Mouse (Mus musculus) forebrain, embryonic 11.5 days (tissue): ENCODE measurements around the gene Nucks1. TPM values are rescaled to one million over a fixed set of nuclear protein-coding genes. Genes with fewer than 3 reads are reported as not detected.

Source experiments
- ATAC-seq: fragments of 200-750 bp; cut with Nextera tagmentation; replicated peaks from 2 replicates; pipeline ENCODE4 v1.8.0; 2017; ENCODE audit warnings: moderate TSS enrichment; ENCODE audit not compliant: low FRiP score
- DNase-seq: peaks from one replicate; pipeline ENCODE4 v3.0.0-alpha.2; 2017; ENCODE audit warnings: low spot score
- H3K27ac ChIP-seq: fragments of 300-500 bp; sonication (generic); 2 replicates; pipeline ENCODE4 v1.5.1; 2014; ENCODE audit warnings: low read depth, low read length
- H3K27me3 ChIP-seq: fragments of 300-500 bp; sonication (generic); 2 replicates; pipeline ENCODE4 v1.6.1; 2014; ENCODE audit warnings: mild to moderate bottlenecking, low read length, mixed read lengths; ENCODE audit not compliant: control insufficient read depth, insufficient read depth
- H3K36me3 ChIP-seq: fragments of 300-500 bp; sonication (generic); 2 replicates; pipeline ENCODE4 v1.6.1; 2014; ENCODE audit warnings: mild to moderate bottlenecking, low read length, moderate library complexity, mixed read lengths; ENCODE audit not compliant: control insufficient read depth, insufficient read depth
- H3K4me1 ChIP-seq: fragments of 300-500 bp; sonication (generic); replicated peaks from 2 replicates; pipeline ENCODE4 v1.6.1; 2014; ENCODE audit warnings: low read length, mixed read lengths; ENCODE audit not compliant: control insufficient read depth, insufficient read depth
- H3K4me2 ChIP-seq: fragments of 300-500 bp; sonication (generic); 2 replicates; pipeline ENCODE4 v1.6.1; 2014; ENCODE audit warnings: low read depth, mild to moderate bottlenecking, low read length, moderate library complexity, mixed read lengths; ENCODE audit not compliant: severe bottlenecking
- H3K4me3 ChIP-seq: fragments of 300-500 bp; sonication (generic); 2 replicates; pipeline ENCODE4 v1.5.1; 2014; ENCODE audit warnings: low read depth, low read length
- H3K9ac ChIP-seq: fragments of 300-500 bp; sonication (generic); 2 replicates; pipeline ENCODE4 v1.6.1; 2014; ENCODE audit warnings: low read length
- H3K9me3 ChIP-seq: fragments of 300-500 bp; sonication (generic); 2 replicates; pipeline ENCODE4 v1.6.1; 2016; ENCODE audit warnings: low read length, mixed read lengths; ENCODE audit not compliant: control insufficient read depth
- WGBS: fragments of 180-500 bp; shearing (Covaris S2); extraction: QIAGEN DNeasy Blood & Tissue Kit; methylation state at CpG from one replicate; pipeline ENCODE4 v1.1.7; 2014; 5-methylcytosine and 5-hydroxymethylcytosine counted together
- polyA plus RNA-seq: library from polyadenylated mRNA; unstranded; fragments of >200 nt; fragmentation: Nextera tagmentation; extraction: Ambion mirVana; gene quantifications from 2 replicates; pipeline ENCODE4 v1.2.1, GENCODE M21; 2014

Nucks1 gene
- polyA plus RNA-seq, 1 experiment from 2014 or later: 69.7 TPM

- Histone ChIP-seq H3K4me2 (peak overlapping the region; percentile 40; the same call in 1 of the 2 replicates), H3K4me1 (peaks cover 40% of the 10 kb centered on the region), H3K4me3 (no peak overlapping the region), H3K27me3 (no peaks in the 10 kb centered on the region), H3K27ac (peak overlapping the region; percentile 98), H3K36me3 (no peaks in the 10 kb centered on the region), H3K9me3 (no peaks in the 10 kb centered on the region), H3K9ac (peak overlapping the region; percentile 55)
- ATAC-seq (peak; percentile 1; the same call in 1 of the 2 replicates), DNase-seq (no peak)
- WGBS: 11% methylated on average over 13 of the region's 13 CpGs
These were observed 62.4 kb downstream of the Nucks1 start for GRCm38 (mm10) chr1:131972498-131973334.

- DNase-seq: no peak
- Histone ChIP-seq H3K27ac (no peak overlapping the region), H3K9ac (no peak overlapping the region), H3K36me3 (no peaks in the 10 kb centered on the region; the same call in 1 of the 2 replicates), H3K4me3 (no peak overlapping the region), H3K4me2 (no peak overlapping the region), H3K4me1 (peaks cover 40% of the 10 kb centered on the region), H3K27me3 (no peaks in the 10 kb centered on the region), H3K9me3 (no peaks in the 10 kb centered on the region)
- WGBS: 86% methylated on average over 6 of the region's 6 CpGs
- ATAC-seq: no peak
These were observed 63.7 kb downstream of the Nucks1 start for GRCm38 (mm10) chr1:131973991-131974390.

DNA sequence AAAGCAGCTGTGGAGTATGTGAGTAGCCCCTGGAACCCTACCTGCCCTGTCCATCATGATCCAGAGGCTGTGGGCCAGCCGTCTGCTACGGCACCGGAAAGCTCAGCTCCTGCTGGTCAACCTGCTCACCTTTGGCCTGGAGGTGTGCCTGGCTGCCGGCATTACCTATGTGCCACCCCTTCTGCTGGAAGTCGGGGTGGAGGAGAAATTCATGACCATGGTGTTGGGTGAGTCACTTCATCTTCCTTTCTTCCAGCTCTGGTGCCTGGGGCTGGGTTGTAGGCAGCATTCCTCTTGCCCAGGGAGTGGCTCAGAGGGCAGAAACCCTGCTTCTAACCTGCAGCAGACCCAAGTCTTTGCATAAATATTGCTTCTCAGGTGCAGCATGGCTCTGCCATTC, 66.6 kb downstream of the Nucks1 start:
- Histone ChIP-seq H3K4me2 (no peak overlapping the region), H3K27me3 (no peaks in the 10 kb centered on the region), H3K4me1 (peaks cover 24% of the 10 kb centered on the region), H3K9ac (no peak overlapping the region), H3K27ac (no peak overlapping the region), H3K36me3 (no peaks in the 10 kb centered on the region; the same call in 1 of the 2 replicates), H3K4me3 (no peak overlapping the region), H3K9me3 (no peaks in the 10 kb centered on the region)
- 88% methylated on average over 5 of the region's 5 CpGs for WGBS
- ATAC-seq (no peak), DNase-seq (no peak)

GRCm38 (mm10) chr1:131980471-131980870, 70.1 kb downstream of the Nucks1 start:
- Histone ChIP-seq H3K4me3 (no peak overlapping the region), H3K9me3 (no peaks in the 10 kb centered on the region), H3K4me2 (no peak overlapping the region), H3K4me1 (no peaks in the 10 kb centered on the region; the same call in none of the 2 replicates), H3K9ac (no peak overlapping the region), H3K36me3 (no peaks in the 10 kb centered on the region; the same call in 1 of the 2 replicates), H3K27ac (no peak overlapping the region), H3K27me3 (no peaks in the 10 kb centered on the region)
- ATAC-seq: no peak
- DNase-seq: no peak
- WGBS: 24% methylated on average over 2 of the region's 2 CpGs

DNA sequence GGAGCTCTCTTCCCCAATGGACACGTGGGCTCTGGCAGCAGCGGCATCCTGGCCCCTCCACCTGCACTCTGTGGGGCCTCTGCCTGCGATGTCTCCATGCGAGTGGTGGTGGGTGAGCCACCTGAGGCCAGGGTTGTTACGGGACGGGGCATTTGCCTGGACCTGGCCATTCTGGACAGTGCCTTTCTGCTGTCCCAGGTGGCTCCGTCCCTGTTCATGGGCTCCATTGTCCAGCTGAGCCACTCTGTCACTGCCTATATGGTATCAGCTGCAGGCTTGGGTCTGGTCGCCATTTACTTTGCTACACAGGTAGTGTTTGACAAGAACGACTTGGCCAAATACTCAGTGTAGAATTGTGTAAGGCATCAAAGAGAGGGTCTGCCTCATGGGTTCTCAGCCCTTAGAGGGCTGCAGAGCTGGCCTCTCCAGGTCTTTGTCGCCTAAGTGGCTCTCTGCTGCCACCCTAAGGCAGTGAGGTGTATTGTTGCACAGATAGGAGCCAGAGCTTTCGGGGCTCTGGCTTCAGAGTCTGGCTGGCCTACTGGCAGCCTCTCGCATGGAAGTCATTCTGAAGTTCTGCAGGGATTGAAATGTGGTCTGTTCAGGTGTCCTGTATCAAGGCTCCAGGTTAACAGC, 71.2 kb downstream of the Nucks1 start:
- H3K9ac ChIP-seq: no peak overlapping the region
- H3K4me2 ChIP-seq: no peak overlapping the region
- no peaks in the 10 kb centered on the region; the same call in 1 of the 2 replicates for H3K36me3 ChIP-seq
- no peak overlapping the region for H3K4me3 ChIP-seq
- H3K27ac ChIP-seq: no peak overlapping the region
- H3K4me1 ChIP-seq: no peaks in the 10 kb centered on the region; the same call in 1 of the 2 replicates
- WGBS: 47% methylated on average over 12 of the region's 12 CpGs
- peak; percentile 89 for DNase-seq
- no peaks in the 10 kb centered on the region for H3K27me3 ChIP-seq
- peak; percentile 75 for ATAC-seq
- H3K9me3 ChIP-seq: no peaks in the 10 kb centered on the region

DNA sequence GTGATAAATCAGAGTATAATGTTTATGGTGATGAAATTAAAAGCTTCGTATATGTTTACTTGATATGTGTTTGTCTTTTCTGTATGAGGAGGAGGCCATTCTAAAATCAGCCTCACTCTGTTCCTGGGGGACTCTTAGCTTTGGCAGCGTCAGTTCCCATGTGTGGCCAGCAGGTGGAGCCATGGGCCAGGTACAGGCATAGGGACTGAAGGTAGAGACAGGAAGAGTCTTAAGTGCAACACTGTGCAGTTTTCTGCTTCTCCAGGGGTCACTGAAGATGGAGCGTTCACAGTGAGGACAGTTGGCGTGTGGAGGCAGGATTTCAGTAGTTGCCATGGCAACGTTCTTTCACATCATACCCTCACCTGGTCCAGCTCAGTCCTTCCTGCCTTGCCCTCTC, 72.6 kb downstream of the Nucks1 start:
- H3K9me3 ChIP-seq: no peaks in the 10 kb centered on the region
- 18% methylated on average over 5 of the region's 5 CpGs for WGBS
- ATAC-seq (peak; percentile 24), DNase-seq (peak; percentile 85)
- H3K27ac ChIP-seq: no peak overlapping the region
- H3K36me3 ChIP-seq: no peaks in the 10 kb centered on the region; the same call in 1 of the 2 replicates
- no peaks in the 10 kb centered on the region for H3K27me3 ChIP-seq
- no peaks in the 10 kb centered on the region; the same call in 1 of the 2 replicates for H3K4me1 ChIP-seq
- no peak overlapping the region for H3K4me2 ChIP-seq
- H3K4me3 ChIP-seq: no peak overlapping the region
- no peak overlapping the region for H3K9ac ChIP-seq

- no peak for DNase-seq
- WGBS: 76% methylated on average over 2 of the region's 2 CpGs
- H3K4me1 ChIP-seq: no peaks in the 10 kb centered on the region
- no peaks in the 10 kb centered on the region for H3K27me3 ChIP-seq
- no peak overlapping the region for H3K4me2 ChIP-seq
- no peak overlapping the region for H3K4me3 ChIP-seq
- H3K27ac ChIP-seq: no peak overlapping the region
- H3K36me3 ChIP-seq: no peaks in the 10 kb centered on the region; the same call in 1 of the 2 replicates
- H3K9ac ChIP-seq: no peak overlapping the region
- H3K9me3 ChIP-seq: no peaks in the 10 kb centered on the region
- no peak for ATAC-seq
These were observed 73.5 kb downstream of the Nucks1 start for GRCm38 (mm10) chr1:131983806-131984205.
